Mouse (Mus musculus) stomach, embryonic 15.5 days (tissue): ENCODE measurements at regions not wholly inside any gene's neighbourhood (a gene's known extent, or its start where the extent isn't known, plus 50 kb on each side); places are given as distances from the start of the nearest gene placed in this dataset.

Experiments
- ATAC-seq: fragments of 200-750 bp; cut with Nextera tagmentation; 2 replicates; pipeline ENCODE4 v1.8.0; 2017; ENCODE audit warnings: low read depth, moderate number of reproducible peaks, moderate TSS enrichment; ENCODE audit not compliant: insufficient read depth, low FRiP score
- H3K27ac ChIP-seq: fragments of 300-500 bp; sonication (generic); 2 replicates; pipeline ENCODE4 v1.5.1; 2015; ENCODE audit warnings: mild to moderate bottlenecking, inconsistent platforms
- H3K27me3 ChIP-seq: fragments of 300-500 bp; sonication (generic); replicated peaks from 2 replicates; pipeline ENCODE4 v1.6.1; 2015; ENCODE audit warnings: inconsistent platforms
- H3K36me3 ChIP-seq: fragments of 300-500 bp; sonication (generic); 2 replicates; pipeline ENCODE4 v1.6.1; 2015; ENCODE audit warnings: inconsistent platforms
- H3K4me1 ChIP-seq: fragments of 300-500 bp; sonication (generic); 2 replicates; pipeline ENCODE4 v1.6.1; 2015; ENCODE audit warnings: inconsistent platforms
- H3K4me2 ChIP-seq: fragments of 300-500 bp; sonication (generic); 2 replicates; pipeline ENCODE4 v1.6.1; 2015; ENCODE audit warnings: mild to moderate bottlenecking, inconsistent platforms
- H3K4me3 ChIP-seq: fragments of 300-500 bp; sonication (generic); replicated peaks from 2 replicates; pipeline ENCODE4 v1.5.1; 2015; ENCODE audit warnings: inconsistent platforms
- H3K9ac ChIP-seq: fragments of 300-500 bp; sonication (generic); 2 replicates; pipeline ENCODE4 v1.6.1; 2015; ENCODE audit warnings: inconsistent platforms
- H3K9me3 ChIP-seq: fragments of 300-500 bp; sonication (generic); 2 replicates; pipeline ENCODE4 v1.6.1; 2016; ENCODE audit warnings: inconsistent platforms
- WGBS: fragments of 180-500 bp; shearing (Covaris S2); methylation state at CpG from one replicate; pipeline ENCODE4 v1.1.7; 2015; 5-methylcytosine and 5-hydroxymethylcytosine counted together

- no peak overlapping the region for H3K4me2 ChIP-seq
- ATAC-seq, result no peak
- no peak overlapping the region for H3K9ac ChIP-seq
- WGBS, result 86% methylated on average over 4 of the region's 4 CpGs
- no peak overlapping the region for H3K4me3 ChIP-seq
- no peaks in the 10 kb centered on the region for H3K36me3 ChIP-seq
- H3K27me3 ChIP-seq, result no peaks in the 10 kb centered on the region
- H3K9me3 ChIP-seq, result no peaks in the 10 kb centered on the region
- H3K27ac ChIP-seq, result no peak overlapping the region
- no peaks in the 10 kb centered on the region for H3K4me1 ChIP-seq
Observed at GRCm38 (mm10) chr13:71303956-71304355, 462.3 kb upstream of the Adamts16 start.

- no peak for ATAC-seq
Observed at GRCm38 (mm10) chr13:71275991-71276390, 434.4 kb upstream of the Adamts16 start.

GRCm38 (mm10) chr13:71274139-71274538, 432.5 kb upstream of the Adamts16 start:
- H3K27me3 ChIP-seq, result no peaks in the 10 kb centered on the region
- no peaks in the 10 kb centered on the region for H3K9me3 ChIP-seq
- no peak overlapping the region for H3K27ac ChIP-seq
- no peaks in the 10 kb centered on the region for H3K36me3 ChIP-seq
- H3K4me3 ChIP-seq, result no peak overlapping the region
- 57% methylated on average over 3 of the region's 3 CpGs for WGBS
- no peak overlapping the region for H3K4me2 ChIP-seq
- no peak overlapping the region for H3K9ac ChIP-seq
- ATAC-seq, result no peak
- no peaks in the 10 kb centered on the region for H3K4me1 ChIP-seq

More at GRCm38 (mm10) chr13:71275991-71276390, 434.4 kb upstream of the Adamts16 start:
- no peaks in the 10 kb centered on the region for H3K4me1 ChIP-seq
- H3K4me3 ChIP-seq, result no peak overlapping the region
- no peak overlapping the region for H3K4me2 ChIP-seq
- H3K36me3 ChIP-seq, result no peaks in the 10 kb centered on the region
- H3K27ac ChIP-seq, result no peak overlapping the region
- H3K27me3 ChIP-seq, result no peaks in the 10 kb centered on the region
- H3K9ac ChIP-seq, result no peak overlapping the region
- no peaks in the 10 kb centered on the region for H3K9me3 ChIP-seq
- WGBS, result 69% methylated on average over 2 of the region's 2 CpGs

GRCm38 (mm10) chr13:71273485-71273884, 431.9 kb upstream of the Adamts16 start:
- ATAC-seq, result no peak
- Histone ChIP-seq H3K27me3 (no peaks in the 10 kb centered on the region), H3K27ac (no peak overlapping the region), H3K4me3 (no peak overlapping the region), H3K9me3 (no peaks in the 10 kb centered on the region), H3K36me3 (no peaks in the 10 kb centered on the region), H3K4me1 (no peaks in the 10 kb centered on the region), H3K9ac (no peak overlapping the region), H3K4me2 (no peak overlapping the region)
- WGBS, result 73% methylated on average over 5 of the region's 5 CpGs

GRCm38 (mm10) chr13:71273067-71273466, 431.5 kb upstream of the Adamts16 start:
- Histone ChIP-seq H3K27me3 (no peaks in the 10 kb centered on the region), H3K4me3 (no peak overlapping the region), H3K4me1 (no peaks in the 10 kb centered on the region), H3K9ac (no peak overlapping the region), H3K36me3 (no peaks in the 10 kb centered on the region), H3K27ac (no peak overlapping the region), H3K9me3 (no peaks in the 10 kb centered on the region), H3K4me2 (no peak overlapping the region)
- WGBS, result 58% methylated on average over 1 of the region's 1 CpGs
- no peak for ATAC-seq

- Histone ChIP-seq H3K4me2 (no peak overlapping the region), H3K36me3 (no peaks in the 10 kb centered on the region), H3K27me3 (no peaks in the 10 kb centered on the region), H3K9me3 (no peaks in the 10 kb centered on the region), H3K4me3 (no peak overlapping the region), H3K27ac (no peak overlapping the region), H3K9ac (no peak overlapping the region), H3K4me1 (no peaks in the 10 kb centered on the region)
- ATAC-seq, result no peak
- WGBS, result 67% methylated on average over 5 of the region's 5 CpGs
Observed at GRCm38 (mm10) chr13:71272431-71272830, 430.8 kb upstream of the Adamts16 start.

GRCm38 (mm10) chr13:71271727-71272418, 430.3 kb upstream of the Adamts16 start:
- WGBS, result 51% methylated on average over 6 of the region's 6 CpGs
- H3K27me3 ChIP-seq, result no peaks in the 10 kb centered on the region
- H3K4me1 ChIP-seq, result no peaks in the 10 kb centered on the region
- H3K4me3 ChIP-seq, result no peak overlapping the region
- no peak overlapping the region for H3K4me2 ChIP-seq
- no peaks in the 10 kb centered on the region for H3K36me3 ChIP-seq
- H3K9me3 ChIP-seq, result no peaks in the 10 kb centered on the region
- no peak overlapping the region for H3K27ac ChIP-seq
- no peak overlapping the region for H3K9ac ChIP-seq
- ATAC-seq, result no peak

GRCm38 (mm10) chr13:71270370-71270769, 428.8 kb upstream of the Adamts16 start:
- H3K4me2 ChIP-seq, result no peak overlapping the region
- H3K4me1 ChIP-seq, result no peaks in the 10 kb centered on the region
- no peak overlapping the region for H3K9ac ChIP-seq
- H3K4me3 ChIP-seq, result no peak overlapping the region
- no peaks in the 10 kb centered on the region for H3K36me3 ChIP-seq
- no peaks in the 10 kb centered on the region for H3K9me3 ChIP-seq
- ATAC-seq, result no peak
- WGBS, result 38% methylated on average over 8 of the region's 8 CpGs
- H3K27me3 ChIP-seq, result no peaks in the 10 kb centered on the region
- no peak overlapping the region for H3K27ac ChIP-seq

- Histone ChIP-seq H3K36me3 (no peaks in the 10 kb centered on the region), H3K9ac (no peak overlapping the region), H3K4me1 (no peaks in the 10 kb centered on the region), H3K27me3 (no peaks in the 10 kb centered on the region), H3K4me3 (no peak overlapping the region), H3K4me2 (no peak overlapping the region), H3K9me3 (no peaks in the 10 kb centered on the region), H3K27ac (no peak overlapping the region)
- no peak for ATAC-seq
- 67% methylated on average over 2 of the region's 2 CpGs for WGBS
Observed at GRCm38 (mm10) chr13:71269496-71269895, 427.9 kb upstream of the Adamts16 start.

GRCm38 (mm10) chr13:71263315-71263878, 421.8 kb upstream of the Adamts16 start:
- Histone ChIP-seq H3K4me2 (no peak overlapping the region), H3K9me3 (no peaks in the 10 kb centered on the region), H3K9ac (no peak overlapping the region), H3K4me1 (no peaks in the 10 kb centered on the region), H3K27me3 (no peaks in the 10 kb centered on the region), H3K27ac (no peak overlapping the region), H3K4me3 (no peak overlapping the region), H3K36me3 (no peaks in the 10 kb centered on the region)
- no peak for ATAC-seq
- WGBS, result 90% methylated on average over 16 of the region's 16 CpGs

- ATAC-seq, result no peak
- no peak overlapping the region for H3K4me3 ChIP-seq
- WGBS, result 84% methylated on average over 10 of the region's 10 CpGs
- no peaks in the 10 kb centered on the region for H3K27me3 ChIP-seq
- H3K36me3 ChIP-seq, result no peaks in the 10 kb centered on the region
- H3K4me2 ChIP-seq, result no peak overlapping the region
- no peak overlapping the region for H3K27ac ChIP-seq
- H3K9me3 ChIP-seq, result no peaks in the 10 kb centered on the region
- no peak overlapping the region for H3K9ac ChIP-seq
- no peaks in the 10 kb centered on the region for H3K4me1 ChIP-seq
Observed at GRCm38 (mm10) chr13:71262575-71263295, 421.1 kb upstream of the Adamts16 start.

GRCm38 (mm10) chr13:71254016-71254415, 412.4 kb upstream of the Adamts16 start:
- Histone ChIP-seq H3K4me2 (no peak overlapping the region), H3K36me3 (no peaks in the 10 kb centered on the region), H3K9ac (no peak overlapping the region), H3K4me3 (no peak overlapping the region), H3K27me3 (no peaks in the 10 kb centered on the region), H3K27ac (no peak overlapping the region), H3K9me3 (no peaks in the 10 kb centered on the region), H3K4me1 (no peaks in the 10 kb centered on the region)
- ATAC-seq, result no peak
- 84% methylated on average over 2 of the region's 2 CpGs for WGBS
